Mouse (Mus musculus) embryonic facial prominence, embryonic 15.5 days (tissue): ENCODE data around the gene Ezr. TPM values are rescaled to one million over a fixed set of nuclear protein-coding genes. Genes with fewer than 3 reads are reported as not detected.

Experiments
- ATAC-seq: fragments of 200-750 bp; cut with Nextera tagmentation; 2 replicates; pipeline ENCODE4 v1.8.0; 2017; ENCODE audit warnings: low read depth, moderate TSS enrichment; ENCODE audit not compliant: insufficient number of reproducible peaks, low FRiP score, low TSS enrichment
- H3K27ac ChIP-seq: fragments of 300-500 bp; sonication (generic); replicated peaks from 2 replicates; pipeline ENCODE4 v1.5.1; 2015; ENCODE audit warnings: mild to moderate bottlenecking, inconsistent platforms
- H3K27me3 ChIP-seq: fragments of 300-500 bp; sonication (generic); 2 replicates; pipeline ENCODE4 v1.6.1; 2015; ENCODE audit warnings: inconsistent platforms
- H3K36me3 ChIP-seq: fragments of 300-500 bp; sonication (generic); 2 replicates; pipeline ENCODE4 v1.6.1; 2015; ENCODE audit warnings: mild to moderate bottlenecking, inconsistent platforms
- H3K4me1 ChIP-seq: fragments of 300-500 bp; sonication (generic); 2 replicates; pipeline ENCODE4 v1.6.1; 2015; ENCODE audit warnings: inconsistent platforms
- H3K4me2 ChIP-seq: fragments of 300-500 bp; sonication (generic); replicated peaks from 2 replicates; pipeline ENCODE4 v1.6.1; 2015; ENCODE audit warnings: mild to moderate bottlenecking, inconsistent platforms
- H3K4me3 ChIP-seq: fragments of 300-500 bp; sonication (generic); replicated peaks from 2 replicates; pipeline ENCODE4 v1.5.1; 2015; ENCODE audit warnings: mild to moderate bottlenecking, inconsistent platforms
- H3K9ac ChIP-seq: fragments of 300-500 bp; sonication (generic); 2 replicates; pipeline ENCODE4 v1.6.1; 2015; ENCODE audit warnings: inconsistent platforms
- H3K9me3 ChIP-seq: fragments of 300-500 bp; sonication (generic); replicated peaks from 2 replicates; pipeline ENCODE4 v1.6.1; 2016; ENCODE audit warnings: inconsistent platforms
- WGBS: fragments of 180-500 bp; shearing (Covaris S2); methylation state at CpG from one replicate; pipeline ENCODE4 v1.1.7; 2015; 5-methylcytosine and 5-hydroxymethylcytosine counted together
- polyA plus RNA-seq: library from polyadenylated mRNA; unstranded; fragments of >200 nt; fragmentation: Nextera tagmentation; extraction: Ambion mirVana; gene quantifications from 2 replicates; pipeline ENCODE4 v1.2.1, GENCODE M21; 2015

Gene Ezr
- polyA plus RNA-seq, result 80.3 and 96.0 TPM in 2 replicates

- peak within 1 kb of the TSS; percentile 90 for H3K4me2 ChIP-seq
- peak within 1 kb of the TSS; percentile 69 for H3K9ac ChIP-seq
- H3K27ac ChIP-seq, result peak within 1 kb of the TSS; percentile 92
- WGBS, result 0% methylated on average over 52 of the region's 52 CpGs
- H3K36me3 ChIP-seq, result no peaks in the 10 kb centered on the region
- peaks cover 33% of the 10 kb centered on the region for H3K4me1 ChIP-seq
- H3K9me3 ChIP-seq, result no peaks in the 10 kb centered on the region
- ATAC-seq, result peak; percentile 78
- peaks cover 16% of the 10 kb centered on the region for H3K27me3 ChIP-seq
- H3K4me3 ChIP-seq, result peak within 1 kb of the TSS; percentile 80
Measured at GRCm38 (mm10) chr17:6782611-6783005, at the start of gene Ezr. Gene Ezr, minus strand, starts transcription at chr17:6782784.

DNA sequence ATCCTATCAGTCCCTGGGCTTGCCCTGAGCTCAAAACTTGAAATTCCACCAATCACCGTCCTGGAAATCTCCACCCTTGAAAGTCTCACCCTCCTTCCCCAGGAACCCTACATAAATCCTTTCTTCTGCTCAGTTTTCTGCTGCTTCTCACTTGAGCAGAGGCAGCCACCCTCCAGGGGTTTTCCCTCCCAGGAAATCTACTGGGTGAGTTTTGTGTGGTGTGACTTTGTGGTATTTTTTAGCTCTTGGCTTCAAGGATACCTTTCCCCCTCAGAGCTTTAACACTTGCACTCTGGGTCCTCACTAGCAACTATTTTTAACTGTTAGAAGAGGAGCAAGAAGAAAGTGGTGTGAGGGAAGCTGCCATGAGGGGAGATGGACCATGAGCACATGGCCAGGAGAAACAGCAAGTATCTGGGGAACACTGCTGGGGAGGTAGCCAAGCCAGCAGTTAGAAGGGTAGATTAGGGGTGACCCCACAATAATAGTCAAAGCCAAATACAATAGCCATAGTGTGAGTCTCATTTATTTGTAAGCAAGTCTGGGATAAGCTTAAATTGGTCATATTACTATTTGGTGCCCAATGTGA is 47.5 kb upstream of the Ezr start:
- no peak overlapping the region for H3K9ac ChIP-seq
- WGBS, result 69% methylated on average over 1 of the region's 1 CpGs
- H3K36me3 ChIP-seq, result no peaks in the 10 kb centered on the region
- H3K9me3 ChIP-seq, result no peaks in the 10 kb centered on the region
- no peaks in the 10 kb centered on the region for H3K27me3 ChIP-seq
- peaks cover 16% of the 10 kb centered on the region for H3K4me1 ChIP-seq
- no peak overlapping the region for H3K27ac ChIP-seq
- no peak overlapping the region for H3K4me3 ChIP-seq
- no peak for ATAC-seq
- H3K4me2 ChIP-seq, result no peak overlapping the region

DNA sequence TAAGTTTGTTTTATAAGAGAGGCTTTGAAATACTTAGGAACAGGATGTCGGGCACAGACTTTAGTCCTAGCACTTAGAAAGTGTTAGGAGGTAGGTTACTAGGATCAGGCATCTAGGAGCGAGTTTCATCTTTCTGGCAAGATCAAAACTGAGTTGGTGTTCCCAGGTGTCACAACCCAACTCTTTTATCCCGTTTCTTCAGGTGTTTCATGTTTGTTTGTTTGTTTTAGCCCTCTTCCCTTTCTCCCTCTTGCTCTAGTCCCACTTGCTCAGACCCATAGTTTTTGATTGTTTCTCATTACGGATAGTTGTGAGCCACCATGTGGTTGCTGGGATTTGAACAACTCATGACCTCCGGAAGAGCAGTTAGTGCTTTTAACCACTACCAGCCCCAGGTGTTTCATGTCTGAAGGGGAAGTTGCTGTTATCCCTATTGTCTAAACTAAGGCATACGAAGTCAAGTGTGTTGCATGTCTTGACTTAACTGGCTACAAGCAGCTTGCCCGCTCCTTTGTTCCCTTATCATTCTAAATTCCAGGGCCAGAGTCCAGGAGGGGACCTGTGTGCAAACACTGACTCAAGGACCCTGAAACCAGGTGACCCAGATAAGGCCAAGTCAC is 46.1 kb upstream of the Ezr start:
- Histone ChIP-seq H3K4me2 (peak overlapping the region; percentile 66), H3K36me3 (no peaks in the 10 kb centered on the region), H3K9ac (peak overlapping the region; percentile 49; the same call in 1 of the 2 replicates), H3K4me1 (peaks cover 16% of the 10 kb centered on the region), H3K9me3 (no peaks in the 10 kb centered on the region), H3K4me3 (peak overlapping the region; percentile 63), H3K27ac (peak overlapping the region; percentile 98), H3K27me3 (no peaks in the 10 kb centered on the region)
- WGBS, result 65% methylated on average over 7 of the region's 7 CpGs
- no peak for ATAC-seq

DNA sequence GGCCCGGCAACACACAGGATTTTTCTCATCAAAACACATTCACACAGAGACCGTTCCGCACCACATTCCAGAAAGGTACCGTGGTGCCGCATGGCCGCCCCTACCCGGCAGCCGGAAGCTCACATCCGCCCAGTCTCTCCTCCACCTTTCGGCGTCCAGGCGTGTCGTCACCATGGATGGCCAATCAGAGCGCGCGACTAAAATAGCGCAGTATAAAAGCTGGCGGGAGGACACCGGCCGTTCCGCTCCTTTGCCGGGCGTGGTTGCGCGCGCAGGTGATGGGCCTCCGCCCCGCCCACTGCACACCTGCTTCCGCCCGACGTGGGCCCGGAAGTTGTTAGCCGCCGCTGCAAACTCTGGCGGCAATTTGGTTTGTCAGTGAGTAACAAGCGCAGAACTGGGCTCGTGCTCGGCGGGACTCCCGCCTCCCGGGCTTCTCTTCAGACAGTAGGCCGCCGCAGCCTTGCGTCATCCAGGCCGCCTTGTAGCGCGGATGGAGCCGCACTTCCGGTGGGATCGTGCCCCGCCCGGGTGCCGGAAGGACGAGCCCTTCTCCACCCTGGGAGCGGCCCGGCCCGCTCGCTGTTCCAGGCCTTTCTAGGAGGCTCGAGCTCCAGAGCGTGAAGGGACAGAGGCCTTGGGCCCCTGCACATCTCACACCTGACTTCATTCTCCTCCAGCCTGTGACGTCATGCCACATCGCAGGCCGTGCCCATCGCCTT is 45.3 kb upstream of the Ezr start:
- 1% methylated on average over 64 of the region's 64 CpGs for WGBS
- peak overlapping the region; percentile 49 for H3K9ac ChIP-seq
- H3K27me3 ChIP-seq, result no peaks in the 10 kb centered on the region
- H3K4me1 ChIP-seq, result peaks cover 16% of the 10 kb centered on the region
- no peaks in the 10 kb centered on the region for H3K9me3 ChIP-seq
- peak overlapping the region; percentile 63 for H3K4me3 ChIP-seq
- peak overlapping the region; percentile 98 for H3K27ac ChIP-seq
- peak overlapping the region; percentile 66 for H3K4me2 ChIP-seq
- peak; percentile 97 for ATAC-seq
- no peaks in the 10 kb centered on the region for H3K36me3 ChIP-seq

DNA sequence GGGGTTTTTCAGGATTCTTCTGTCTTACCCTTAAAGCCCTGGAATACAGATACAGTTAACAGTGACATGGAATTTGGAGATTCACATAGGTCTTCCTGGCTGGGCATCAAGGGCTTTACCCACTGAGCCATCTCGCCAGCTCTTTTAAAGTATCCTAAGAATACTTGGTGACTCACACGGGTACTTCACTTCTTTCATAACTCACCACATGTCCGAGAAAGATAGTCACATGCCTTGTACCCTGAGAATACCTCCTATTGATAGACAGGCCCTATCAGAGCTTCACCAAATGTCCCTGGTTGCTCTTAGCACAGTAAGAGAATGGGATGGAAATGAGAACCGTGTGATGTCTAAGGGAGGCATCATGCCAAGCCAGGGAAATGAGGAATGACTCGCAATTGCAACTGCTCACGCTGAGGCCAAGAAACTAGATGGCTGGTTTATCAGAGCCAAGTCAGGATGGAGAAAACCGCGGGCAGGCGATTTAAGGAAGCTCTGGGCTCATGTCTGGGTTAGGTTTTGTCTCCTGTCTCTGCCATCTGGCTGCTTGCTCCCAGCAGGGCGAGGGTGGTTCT is 44.7 kb upstream of the Ezr start:
- ATAC-seq, result no peak; the same call in 1 of the 2 replicates
- 28% methylated on average over 10 of the region's 10 CpGs for WGBS
- Histone ChIP-seq H3K4me1 (peaks cover 16% of the 10 kb centered on the region), H3K27me3 (no peaks in the 10 kb centered on the region), H3K27ac (peak overlapping the region; percentile 98), H3K9ac (peak overlapping the region; percentile 49), H3K36me3 (no peaks in the 10 kb centered on the region), H3K4me2 (peak overlapping the region; percentile 66), H3K4me3 (peak overlapping the region; percentile 63), H3K9me3 (no peaks in the 10 kb centered on the region)

DNA sequence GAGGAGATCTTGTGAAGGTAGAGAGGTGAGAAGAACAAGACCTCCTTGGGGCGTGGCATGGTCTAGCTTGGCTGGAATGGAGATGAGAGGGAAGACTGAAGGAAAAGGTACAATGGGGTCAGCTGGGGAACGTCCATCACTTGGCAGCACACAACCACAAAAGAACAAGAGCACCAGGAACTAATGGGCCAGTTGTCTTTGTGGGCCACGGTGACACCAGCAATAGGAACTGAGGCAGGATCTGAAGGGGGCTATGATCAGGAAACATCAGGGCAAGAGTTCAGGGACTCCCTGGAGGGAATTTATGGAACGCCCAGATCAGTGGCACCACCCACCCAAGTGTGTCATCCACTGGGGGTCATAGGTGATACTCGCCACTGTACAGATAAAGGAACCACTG is 34.2 kb upstream of the Ezr start:
- no peak overlapping the region for H3K27ac ChIP-seq
- H3K4me2 ChIP-seq, result no peak overlapping the region
- no peaks in the 10 kb centered on the region for H3K27me3 ChIP-seq
- no peaks in the 10 kb centered on the region for H3K36me3 ChIP-seq
- no peaks in the 10 kb centered on the region for H3K9me3 ChIP-seq
- 80% methylated on average over 5 of the region's 5 CpGs for WGBS
- no peak overlapping the region for H3K9ac ChIP-seq
- H3K4me3 ChIP-seq, result no peak overlapping the region
- ATAC-seq, result no peak
- H3K4me1 ChIP-seq, result peaks cover 9% of the 10 kb centered on the region; the same call in 1 of the 2 replicates

DNA sequence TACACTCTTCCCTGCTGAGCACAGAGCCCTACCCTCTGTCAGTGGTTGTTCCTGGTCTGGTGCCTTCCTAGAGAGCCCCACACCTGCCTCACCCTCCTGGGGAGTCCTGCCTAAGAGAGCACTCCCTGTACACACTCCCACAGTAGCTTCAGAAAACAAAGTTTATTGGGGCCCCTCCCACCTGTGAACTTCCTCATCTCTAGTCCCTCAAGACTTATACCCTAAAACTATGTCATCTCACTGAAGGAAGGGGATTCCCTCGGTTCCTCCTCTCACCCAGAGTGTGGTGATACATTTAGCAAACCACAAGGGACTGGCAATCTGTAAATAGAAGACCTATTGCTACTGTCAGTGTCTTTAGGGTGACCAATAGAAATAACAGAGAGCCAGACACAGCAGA is 33.6 kb upstream of the Ezr start:
- no peak overlapping the region for H3K4me3 ChIP-seq
- no peak overlapping the region for H3K9ac ChIP-seq
- ATAC-seq, result no peak
- H3K4me2 ChIP-seq, result no peak overlapping the region
- H3K4me1 ChIP-seq, result peaks cover 9% of the 10 kb centered on the region; the same call in 1 of the 2 replicates
- no peaks in the 10 kb centered on the region for H3K36me3 ChIP-seq
- no peak overlapping the region for H3K27ac ChIP-seq
- no peaks in the 10 kb centered on the region for H3K9me3 ChIP-seq
- WGBS, result 69% methylated on average over 1 of the region's 1 CpGs
- no peaks in the 10 kb centered on the region for H3K27me3 ChIP-seq

DNA sequence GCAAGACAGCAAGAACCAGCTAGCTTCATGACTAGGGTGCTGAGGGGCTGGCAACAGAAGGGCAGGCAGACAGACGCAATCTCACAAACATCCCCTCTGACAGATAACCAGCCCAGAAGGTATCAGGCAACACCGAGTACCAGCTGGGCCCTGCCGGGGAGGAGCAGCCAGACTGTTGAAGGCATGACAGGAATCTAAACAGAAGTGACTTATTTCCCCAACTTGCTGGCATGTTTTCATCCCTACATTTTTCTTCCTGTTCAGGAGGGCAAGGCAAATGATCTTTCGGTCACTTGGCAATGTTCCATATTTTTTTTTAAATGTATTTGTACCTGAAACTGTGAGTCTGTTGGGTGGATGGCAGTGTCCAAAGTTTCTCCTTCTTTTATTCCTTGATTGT is 32.1 kb upstream of the Ezr start:
- Histone ChIP-seq H3K4me2 (no peak overlapping the region), H3K27ac (no peak overlapping the region), H3K9me3 (no peaks in the 10 kb centered on the region), H3K27me3 (no peaks in the 10 kb centered on the region), H3K4me3 (no peak overlapping the region), H3K4me1 (peaks cover 9% of the 10 kb centered on the region; the same call in 1 of the 2 replicates), H3K9ac (no peak overlapping the region), H3K36me3 (no peaks in the 10 kb centered on the region)
- no peak for ATAC-seq
- 37% methylated on average over 4 of the region's 4 CpGs for WGBS

DNA sequence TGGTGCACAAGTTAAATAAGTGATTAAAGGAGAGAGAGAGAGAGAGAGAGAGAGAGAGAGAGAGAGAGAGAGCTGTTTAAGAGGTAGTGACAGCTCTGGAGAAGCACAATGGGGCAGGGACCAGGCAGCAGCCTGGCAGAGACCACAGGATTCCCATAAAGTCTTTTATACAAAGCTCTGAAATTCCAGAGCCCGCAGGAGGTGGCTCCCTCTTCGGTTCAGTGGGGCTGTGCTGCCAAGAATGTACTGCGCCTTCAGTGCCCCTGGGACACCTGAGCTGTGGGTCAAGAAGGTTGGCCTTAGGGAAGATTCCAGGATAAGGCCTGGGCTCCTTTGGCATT is 30.2 kb upstream of the Ezr start:
- no peak for ATAC-seq
- H3K4me3 ChIP-seq, result no peak overlapping the region
- 11% methylated on average over 3 of the region's 3 CpGs for WGBS
- H3K9ac ChIP-seq, result no peak overlapping the region
- H3K36me3 ChIP-seq, result no peaks in the 10 kb centered on the region
- no peaks in the 10 kb centered on the region for H3K9me3 ChIP-seq
- H3K27me3 ChIP-seq, result no peaks in the 10 kb centered on the region
- 0 out of 2 replicates have a peak overlapping the region, but pooled peaks have one; percentile 34 for H3K27ac ChIP-seq
- H3K4me2 ChIP-seq, result no peak overlapping the region
- peaks cover 14% of the 10 kb centered on the region; the same call in 1 of the 2 replicates for H3K4me1 ChIP-seq

GRCm38 (mm10) chr17:6811931-6812850 is 29.6 kb upstream of the Ezr start:
- WGBS, result 51% methylated on average over 7 of the region's 7 CpGs
- Histone ChIP-seq H3K27me3 (no peaks in the 10 kb centered on the region), H3K4me3 (no peak overlapping the region), H3K4me1 (peaks cover 14% of the 10 kb centered on the region; the same call in 1 of the 2 replicates), H3K36me3 (no peaks in the 10 kb centered on the region), H3K9ac (no peak overlapping the region), H3K4me2 (no peak overlapping the region), H3K27ac (no peak overlapping the region), H3K9me3 (no peaks in the 10 kb centered on the region)
- ATAC-seq, result no peak
